Mouse (Mus musculus): ENCODE data around the gene Cyp4f18. TPM values are rescaled to one million over a fixed set of nuclear protein-coding genes. Genes with fewer than 3 reads are reported as not detected.

Cyp4f18 gene
- total and polyA plus RNA-seq, 3 experiments = 13.5 to 37.4 (median 31.7) TPM

GRCm38 (mm10) chr8:71999434-71999833, 10.0 kb downstream of the Cyp4f18 start:
- Histone ChIP-seq H3K27me3 (replicated peaks) (no peaks in the 10 kb centered on the region), H3K27ac (ENCODE audit: insufficient read depth, low read depth) (no peak overlapping the region), H3K9me3 (replicated peaks; ENCODE audit: low read length) (peaks cover 7% of the 10 kb centered on the region), H3K4me2 (ENCODE audit: insufficient read depth, low read depth, poor library complexity, severe bottlenecking) (no peak overlapping the region), H3K9ac (ENCODE audit: insufficient read depth, low read depth) (no peak overlapping the region), H3K4me3 (replicated peaks in 1 of 3; ENCODE audit: low read depth in 2 of 3, low read length in 2 of 3, poor library complexity in 1 of 3) (no peak overlapping the region), H3K4me1 (ENCODE audit: control insufficient read depth in 1 of 2, insufficient read depth in 2 of 2) (peaks cover 0 to 6% of the 10 kb centered on the region in 2 experiments; a peak in 2 of 4 replicates), H3K79me2 (replicated peaks; ENCODE audit: control insufficient read depth, extremely low read depth, insufficient read depth, poor library complexity, severe bottlenecking) (no peaks in the 10 kb centered on the region), H3K36me3 (replicated peaks in 1 of 2; ENCODE audit: control insufficient read depth in 1 of 2, insufficient read depth in 1 of 2, low read length in 1 of 2) (peaks cover 0 to 76% of the 10 kb centered on the region in 2 experiments)
- dilution Hi-C loops (cut with MboI; ENCODE audit: extremely low pct_ligation_motif_present, extremely low pct_unique_long_range_greater_than_20kb, low sequenced_read_pairs) (no loop called here), in situ Hi-C loops (cut with MboI; ENCODE audit: low pct_ligation_motif_present, low pct_unique_long_range_greater_than_20kb, low sequenced_read_pairs) (no loop called here)
- TF ChIP-seq POLR2AphosphoS2 (IDR thresholded peaks at IDR 0.05; ENCODE audit: low read depth, low read length) (no peak), CTCF (conservative IDR thresholded peaks at IDR 0.05 in 1 of 2, IDR thresholded peaks at IDR 0.05 in 1 of 2; ENCODE audit: low read depth in 2 of 2, low read length in 2 of 2) (peak in 1 of 2 experiments; percentile 32; a peak in 2 of 4 replicates), BHLHE40 (IDR thresholded peaks at IDR 0.05; ENCODE audit: low read depth, low read length) (no peak), RAD21 (IDR thresholded peaks at IDR 0.05; ENCODE audit: low read depth, low read length) (peak; percentile 7), SMC3 (IDR thresholded peaks at IDR 0.05; ENCODE audit: low read depth, low read length) (peak; percentile 24; the same call in 1 of the 2 replicates)
- no peak for DNase-seq (ENCODE audit: extremely low read depth)

DNA sequence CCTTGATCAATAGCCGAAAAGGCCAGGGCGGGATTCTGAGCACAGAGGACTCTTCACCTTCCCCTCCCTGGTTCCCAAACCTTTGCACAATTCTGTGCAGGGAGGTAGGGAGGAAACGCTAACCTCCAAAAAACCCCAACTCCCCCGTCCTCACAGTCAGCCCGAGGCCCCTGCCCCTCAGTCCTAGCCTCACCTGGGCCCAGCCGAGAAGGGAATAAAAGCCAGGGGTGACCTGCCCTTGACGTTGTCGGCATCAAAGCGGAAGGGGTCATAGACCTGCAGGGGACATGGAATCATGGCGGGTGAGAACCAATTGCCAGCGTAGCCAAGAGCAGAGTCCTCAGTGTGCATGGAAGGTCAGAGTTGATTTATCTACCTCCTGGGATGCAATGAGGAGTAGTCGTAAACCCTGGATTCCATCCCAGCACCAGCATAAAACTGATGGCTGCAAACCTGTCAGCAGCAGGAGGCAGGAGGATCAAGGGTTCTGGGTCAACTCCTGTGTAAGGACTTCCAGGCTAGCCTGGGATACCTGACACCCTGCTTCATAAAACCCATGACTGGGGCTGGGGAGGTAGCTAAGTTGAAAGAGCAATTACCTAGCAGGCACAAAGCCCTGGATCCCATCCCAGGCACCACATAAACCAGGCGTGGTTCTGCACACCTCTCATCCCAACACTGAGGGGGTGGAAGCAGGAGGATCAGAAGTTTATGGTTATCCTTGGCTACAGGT, 20.4 kb downstream of the Cyp4f18 start:
- DNase-seq (ENCODE audit: extremely low read depth) = no peak
- dilution Hi-C loops (cut with MboI; ENCODE audit: extremely low pct_ligation_motif_present, extremely low pct_unique_long_range_greater_than_20kb, low sequenced_read_pairs) = no loop called here
- Histone ChIP-seq H3K9ac (ENCODE audit: insufficient read depth, low read depth) (no peak overlapping the region), H3K36me3 (replicated peaks in 1 of 2; ENCODE audit: control insufficient read depth in 1 of 2, insufficient read depth in 1 of 2, low read length in 1 of 2) (peaks cover 0 to 45% of the 10 kb centered on the region in 2 experiments), H3K4me1 (ENCODE audit: control insufficient read depth in 1 of 2, insufficient read depth in 2 of 2) (peaks cover 6 to 19% of the 10 kb centered on the region in 2 experiments), H3K4me3 (replicated peaks in 1 of 3; ENCODE audit: low read depth in 2 of 3, low read length in 2 of 3, poor library complexity in 1 of 3) (no peak overlapping the region), H3K4me2 (ENCODE audit: insufficient read depth, low read depth, poor library complexity, severe bottlenecking) (no peak overlapping the region), H3K27ac (ENCODE audit: insufficient read depth, low read depth) (no peak overlapping the region), H3K9me3 (replicated peaks; ENCODE audit: low read length) (no peaks in the 10 kb centered on the region), H3K27me3 (replicated peaks) (no peaks in the 10 kb centered on the region), H3K79me2 (replicated peaks; ENCODE audit: control insufficient read depth, extremely low read depth, insufficient read depth, poor library complexity, severe bottlenecking) (no peaks in the 10 kb centered on the region)
- TF ChIP-seq MYC (IDR thresholded peaks at IDR 0.05; ENCODE audit: low read depth, low read length) = no peak
- no peak for TF ChIP-seq E2F4 (IDR thresholded peaks at IDR 0.05; ENCODE audit: insufficient replicate concordance, low read depth, low read length)
- no peak for TF ChIP-seq UBTF (IDR thresholded peaks at IDR 0.05; ENCODE audit: low read depth, low read length)
- no peak for TF ChIP-seq MAZ (IDR thresholded peaks at IDR 0.05; ENCODE audit: low read depth, low read length)
- no peak for TF ChIP-seq SMC3 (IDR thresholded peaks at IDR 0.05; ENCODE audit: low read depth, low read length)
- no peak for TF ChIP-seq MAFK (IDR thresholded peaks at IDR 0.05; ENCODE audit: insufficient replicate concordance, low read length)
- no peak for TF ChIP-seq KAT2A (IDR thresholded peaks at IDR 0.05; ENCODE audit: insufficient replicate concordance, low read length)
- in situ Hi-C loops (cut with MboI; ENCODE audit: low pct_ligation_motif_present, low pct_unique_long_range_greater_than_20kb, low sequenced_read_pairs) = loop anchor here (5.0 kb wide), 1 partner anchor 82 kb away; the partner anchor contains the start of genes Zfp617 and Zfp882

Measured in CH12.LX (cell line).